Mouse (Mus musculus) liver, postnatal 0 days (tissue): ENCODE results near the gene S1pr2.

Experiments
- CTCF ChIP-seq: sonication (generic); IDR thresholded peaks from 2 replicates; pipeline ENCODE4 v1.5.1; 2016; ENCODE audit warnings: antibody characterized with exemption, low read depth
- EP300 ChIP-seq: IDR thresholded peaks from 2 replicates; pipeline ENCODE4 v1.6.1; 2016; ENCODE audit warnings: antibody characterized with exemption, low read depth, mild to moderate bottlenecking

- TF ChIP-seq EP300 = no peak
- no peak for TF ChIP-seq CTCF
Observed at GRCm38 (mm10) chr9:21011846-21012312, 35.3 kb upstream of the S1pr2 start.
